Mouse (Mus musculus) lung, embryonic 14.5 days (tissue): ENCODE results near the gene Vps35. TPM values are rescaled to one million over a fixed set of nuclear protein-coding genes. Genes with fewer than 3 reads are reported as not detected.

Source experiments
- ATAC-seq: fragments of 200-750 bp; cut with Nextera tagmentation; 2 replicates; pipeline ENCODE4 v1.8.0; 2017; ENCODE audit warnings: mild to moderate bottlenecking, moderate TSS enrichment, moderate library complexity; ENCODE audit not compliant: insufficient read depth
- DNase-seq: peaks from one replicate; pipeline ENCODE4 v3.0.0-alpha.2; 2015
- H3K27ac ChIP-seq: fragments of 300-500 bp; sonication (generic); 2 replicates; pipeline ENCODE4 v1.5.1; 2014; ENCODE audit warnings: low read depth, mild to moderate bottlenecking, moderate library complexity
- H3K27me3 ChIP-seq: fragments of 300-500 bp; sonication (generic); 2 replicates; pipeline ENCODE4 v1.6.1; 2014; ENCODE audit warnings: low read length, control low read depth; ENCODE audit not compliant: insufficient read depth
- H3K36me3 ChIP-seq: fragments of 300-500 bp; sonication (generic); 2 replicates; pipeline ENCODE4 v1.6.1; 2014; ENCODE audit warnings: control low read depth; ENCODE audit not compliant: insufficient read depth
- H3K4me1 ChIP-seq: fragments of 300-500 bp; sonication (generic); 2 replicates; pipeline ENCODE4 v1.6.1; 2014; ENCODE audit warnings: antibody characterized with exemption, control low read depth; ENCODE audit not compliant: insufficient read depth
- H3K4me2 ChIP-seq: fragments of 300-500 bp; sonication (generic); 2 replicates; pipeline ENCODE4 v1.6.1; 2014; ENCODE audit warnings: mild to moderate bottlenecking
- H3K4me3 ChIP-seq: fragments of 300-500 bp; sonication (generic); 2 replicates; pipeline ENCODE4 v1.5.1; 2014; ENCODE audit warnings: low read depth, low read length
- H3K9ac ChIP-seq: fragments of 300-500 bp; sonication (generic); 2 replicates; pipeline ENCODE4 v1.6.1; 2014
- H3K9me3 ChIP-seq: fragments of 300-500 bp; sonication (generic); 2 replicates; pipeline ENCODE4 v1.6.1; 2016; ENCODE audit warnings: low read depth, low read length, control low read depth
- CTCF ChIP-seq: IDR thresholded peaks from 2 replicates; pipeline ENCODE4 v1.5.1; 2016; ENCODE audit warnings: antibody characterized with exemption, low read depth
- WGBS: fragments of 180-500 bp; shearing (Covaris S2); extraction: QIAGEN DNeasy Blood & Tissue Kit; methylation state at CpG from one replicate; pipeline ENCODE4 v1.1.7; 2014; 5-methylcytosine and 5-hydroxymethylcytosine counted together
- polyA plus RNA-seq: library from polyadenylated mRNA; unstranded; fragments of >200 nt; fragmentation: Nextera tagmentation; extraction: Ambion mirVana; gene quantifications from 2 replicates; pipeline ENCODE4 v1.2.1, GENCODE M21; 2014

Gene Vps35
- 135 and 137 TPM in 2 replicates for polyA plus RNA-seq

GRCm38 (mm10) chr8:85299434-85300077 lies at the start of gene Vps35, which contains the start of gene Orc6:
Gene Vps35 (minus strand): TSS chr8:85299802.
Gene Orc6 (plus strand): TSS chr8:85299632.
- peak within 1 kb of the TSS; percentile 97 for H3K9ac ChIP-seq
- H3K4me3 ChIP-seq: peak within 1 kb of the TSS; percentile 94
- ATAC-seq (peak; percentile 98), DNase-seq (peak; percentile 99)
- no peaks in the 10 kb centered on the region for H3K9me3 ChIP-seq
- peaks cover 33% of the 10 kb centered on the region for H3K36me3 ChIP-seq
- H3K4me2 ChIP-seq: peak within 1 kb of the TSS; percentile 77
- no peak for TF ChIP-seq CTCF
- H3K27ac ChIP-seq: peak within 1 kb of the TSS; percentile 90
- peaks cover 8% of the 10 kb centered on the region for H3K4me1 ChIP-seq
- no peaks in the 10 kb centered on the region for H3K27me3 ChIP-seq
- under 1% methylated on average over 63 of the region's 63 CpGs for WGBS

GRCm38 (mm10) chr8:85339871-85340573 lies 40.4 kb upstream of the Vps35 start:
- no peak for TF ChIP-seq CTCF
- H3K27me3 ChIP-seq: no peaks in the 10 kb centered on the region
- no peaks in the 10 kb centered on the region for H3K4me1 ChIP-seq
- H3K4me2 ChIP-seq: no peak overlapping the region
- no peak for DNase-seq
- 55% methylated on average over 5 of the region's 5 CpGs for WGBS
- H3K9me3 ChIP-seq: no peaks in the 10 kb centered on the region
- no peak for ATAC-seq
- no peak overlapping the region for H3K27ac ChIP-seq
- no peak overlapping the region for H3K4me3 ChIP-seq
- no peak overlapping the region for H3K9ac ChIP-seq
- no peaks in the 10 kb centered on the region for H3K36me3 ChIP-seq

- Histone ChIP-seq H3K9ac (no peak overlapping the region), H3K4me1 (no peaks in the 10 kb centered on the region), H3K27ac (no peak overlapping the region; the same call in 1 of the 2 replicates), H3K4me2 (no peak overlapping the region), H3K4me3 (no peak overlapping the region), H3K27me3 (no peaks in the 10 kb centered on the region), H3K36me3 (no peaks in the 10 kb centered on the region), H3K9me3 (no peaks in the 10 kb centered on the region)
- ATAC-seq: no peak
- WGBS: 50% methylated on average over 4 of the region's 4 CpGs
- TF ChIP-seq CTCF: no peak
- peak; percentile 3 for DNase-seq
These were observed 38.1 kb upstream of the Vps35 start for GRCm38 (mm10) chr8:85337681-85338080.

- DNase-seq (no peak), ATAC-seq (no peak)
- Histone ChIP-seq H3K27ac (no peak overlapping the region), H3K27me3 (no peaks in the 10 kb centered on the region), H3K36me3 (no peaks in the 10 kb centered on the region), H3K9ac (no peak overlapping the region), H3K4me3 (no peak overlapping the region), H3K9me3 (no peaks in the 10 kb centered on the region), H3K4me1 (no peaks in the 10 kb centered on the region), H3K4me2 (no peak overlapping the region)
- no peak for TF ChIP-seq CTCF
- WGBS: 71% methylated on average over 6 of the region's 6 CpGs
These were observed 36.8 kb upstream of the Vps35 start for GRCm38 (mm10) chr8:85336211-85336933.

GRCm38 (mm10) chr8:85335105-85335504 lies 35.5 kb upstream of the Vps35 start:
- no peak overlapping the region for H3K4me2 ChIP-seq
- no peak for TF ChIP-seq CTCF
- no peak overlapping the region for H3K9ac ChIP-seq
- H3K27me3 ChIP-seq: no peaks in the 10 kb centered on the region
- no peaks in the 10 kb centered on the region for H3K4me1 ChIP-seq
- ATAC-seq: no peak
- no peak overlapping the region for H3K27ac ChIP-seq
- no peaks in the 10 kb centered on the region for H3K36me3 ChIP-seq
- no peak overlapping the region for H3K4me3 ChIP-seq
- H3K9me3 ChIP-seq: no peaks in the 10 kb centered on the region
- DNase-seq: no peak

GRCm38 (mm10) chr8:85329506-85329905 lies 29.9 kb upstream of the Vps35 start:
- DNase-seq: no peak
- no peaks in the 10 kb centered on the region for H3K4me1 ChIP-seq
- WGBS: 76% methylated on average over 1 of the region's 1 CpGs

GRCm38 (mm10) chr8:85327036-85327435 lies 27.4 kb upstream of the Vps35 start:
- Histone ChIP-seq H3K9me3 (no peaks in the 10 kb centered on the region), H3K4me2 (no peak overlapping the region), H3K27me3 (no peaks in the 10 kb centered on the region), H3K4me1 (no peaks in the 10 kb centered on the region), H3K27ac (no peak overlapping the region), H3K9ac (no peak overlapping the region), H3K36me3 (no peaks in the 10 kb centered on the region), H3K4me3 (no peak overlapping the region)
- WGBS: 67% methylated on average over 9 of the region's 9 CpGs
- DNase-seq (no peak), ATAC-seq (no peak)
- TF ChIP-seq CTCF: no peak

More at GRCm38 (mm10) chr8:85329506-85329905, 29.9 kb upstream of the Vps35 start:
- Histone ChIP-seq H3K4me2 (no peak overlapping the region), H3K27ac (no peak overlapping the region), H3K9me3 (no peaks in the 10 kb centered on the region), H3K36me3 (no peaks in the 10 kb centered on the region), H3K4me3 (no peak overlapping the region), H3K27me3 (no peaks in the 10 kb centered on the region), H3K9ac (no peak overlapping the region)
- no peak for ATAC-seq
- no peak for TF ChIP-seq CTCF
